Mouse (Mus musculus) embryonic facial prominence, embryonic 15.5 days (tissue): Measurements from ENCODE around the gene Smim20. TPM values are rescaled to one million over a fixed set of nuclear protein-coding genes. Genes with fewer than 3 reads are reported as not detected.

Experiments used
- ATAC-seq: fragments of 200-750 bp; cut with Nextera tagmentation; 2 replicates; pipeline ENCODE4 v1.8.0; 2017; ENCODE audit warnings: low read depth, moderate TSS enrichment; ENCODE audit not compliant: insufficient number of reproducible peaks, low FRiP score, low TSS enrichment
- H3K27ac ChIP-seq: fragments of 300-500 bp; sonication (generic); replicated peaks from 2 replicates; pipeline ENCODE4 v1.5.1; 2015; ENCODE audit warnings: mild to moderate bottlenecking, inconsistent platforms
- H3K27me3 ChIP-seq: fragments of 300-500 bp; sonication (generic); 2 replicates; pipeline ENCODE4 v1.6.1; 2015; ENCODE audit warnings: inconsistent platforms
- H3K36me3 ChIP-seq: fragments of 300-500 bp; sonication (generic); 2 replicates; pipeline ENCODE4 v1.6.1; 2015; ENCODE audit warnings: mild to moderate bottlenecking, inconsistent platforms
- H3K4me1 ChIP-seq: fragments of 300-500 bp; sonication (generic); 2 replicates; pipeline ENCODE4 v1.6.1; 2015; ENCODE audit warnings: inconsistent platforms
- H3K4me2 ChIP-seq: fragments of 300-500 bp; sonication (generic); replicated peaks from 2 replicates; pipeline ENCODE4 v1.6.1; 2015; ENCODE audit warnings: mild to moderate bottlenecking, inconsistent platforms
- H3K4me3 ChIP-seq: fragments of 300-500 bp; sonication (generic); replicated peaks from 2 replicates; pipeline ENCODE4 v1.5.1; 2015; ENCODE audit warnings: mild to moderate bottlenecking, inconsistent platforms
- H3K9ac ChIP-seq: fragments of 300-500 bp; sonication (generic); 2 replicates; pipeline ENCODE4 v1.6.1; 2015; ENCODE audit warnings: inconsistent platforms
- H3K9me3 ChIP-seq: fragments of 300-500 bp; sonication (generic); replicated peaks from 2 replicates; pipeline ENCODE4 v1.6.1; 2016; ENCODE audit warnings: inconsistent platforms
- WGBS: fragments of 180-500 bp; shearing (Covaris S2); methylation state at CpG from one replicate; pipeline ENCODE4 v1.1.7; 2015; 5-methylcytosine and 5-hydroxymethylcytosine counted together
- polyA plus RNA-seq: library from polyadenylated mRNA; unstranded; fragments of >200 nt; fragmentation: Nextera tagmentation; extraction: Ambion mirVana; gene quantifications from 2 replicates; pipeline ENCODE4 v1.2.1, GENCODE M21; 2015

Gene Smim20
- polyA plus RNA-seq, 1 experiment from 2014 or later = 84.1 TPM

DNA sequence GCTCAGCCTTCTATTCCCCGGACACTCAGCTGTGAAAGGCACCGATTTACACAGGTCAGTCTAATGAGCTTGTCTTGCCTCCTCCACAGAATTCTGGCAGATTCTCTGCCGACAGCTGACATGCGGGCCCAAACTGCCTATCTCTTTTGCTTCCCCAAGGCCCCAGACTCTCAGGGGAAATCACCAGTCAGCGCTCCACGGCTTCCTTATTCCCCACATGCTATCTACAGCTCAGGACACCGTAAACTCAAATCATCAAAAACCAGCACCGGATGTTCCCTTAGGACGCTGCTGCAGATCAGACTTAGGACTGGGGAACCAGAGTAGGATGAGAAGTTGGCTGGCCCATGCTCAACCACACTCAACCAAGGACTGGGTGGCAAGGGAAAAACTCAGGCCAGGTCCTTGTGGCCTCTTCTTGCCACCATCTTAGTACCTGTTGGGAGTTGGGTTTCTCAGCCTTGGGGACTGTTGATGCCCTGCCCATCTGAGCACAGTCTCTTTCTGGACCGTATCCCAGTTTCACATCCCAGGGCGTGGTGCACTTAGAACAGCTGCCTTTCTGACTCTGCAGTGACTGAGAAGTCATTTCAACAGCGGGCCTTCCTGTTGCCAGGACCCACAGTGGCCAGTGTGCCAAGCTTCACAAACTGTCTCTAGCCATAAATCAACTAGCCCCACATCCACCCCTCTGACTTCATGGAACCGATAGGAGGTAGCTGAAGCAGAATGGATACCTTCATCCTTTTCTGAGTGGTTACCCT, 47.7 kb downstream of the Smim20 start:
- H3K27ac ChIP-seq = no peak overlapping the region
- H3K27me3 ChIP-seq = no peaks in the 10 kb centered on the region
- H3K9ac ChIP-seq = no peak overlapping the region
- H3K9me3 ChIP-seq = no peaks in the 10 kb centered on the region
- no peaks in the 10 kb centered on the region for H3K4me1 ChIP-seq
- H3K4me2 ChIP-seq = no peak overlapping the region
- H3K4me3 ChIP-seq = no peak overlapping the region
- ATAC-seq = no peak
- H3K36me3 ChIP-seq = no peaks in the 10 kb centered on the region
- 87% methylated on average over 13 of the region's 13 CpGs for whole genome bisulfite sequencing

DNA sequence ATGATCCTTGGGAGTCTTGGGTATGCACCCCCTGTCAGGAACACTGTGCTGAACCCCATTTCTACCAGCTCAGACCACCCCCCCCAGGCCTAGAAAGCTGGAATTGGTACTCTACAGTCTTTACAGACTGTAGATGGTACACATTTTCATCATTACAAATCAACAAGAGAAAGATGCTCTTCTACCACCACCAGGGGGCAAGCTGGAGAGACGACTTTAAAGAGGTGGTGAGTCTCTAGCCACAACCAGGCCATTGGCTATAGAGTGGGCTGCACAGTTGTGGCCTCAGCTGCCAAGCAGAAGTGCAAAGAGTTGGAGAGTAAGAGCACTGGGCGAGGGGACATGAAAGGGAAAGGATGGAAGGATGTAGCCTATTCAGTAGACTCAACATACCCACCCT, 48.9 kb downstream of the Smim20 start:
- Histone ChIP-seq H3K36me3 (no peaks in the 10 kb centered on the region), H3K27me3 (no peaks in the 10 kb centered on the region), H3K4me1 (no peaks in the 10 kb centered on the region), H3K4me3 (no peak overlapping the region), H3K9me3 (no peaks in the 10 kb centered on the region), H3K4me2 (no peak overlapping the region), H3K27ac (no peak overlapping the region), H3K9ac (no peak overlapping the region)
- no peak for ATAC-seq
- 58% methylated on average over 2 of the region's 2 CpGs for WGBS

DNA sequence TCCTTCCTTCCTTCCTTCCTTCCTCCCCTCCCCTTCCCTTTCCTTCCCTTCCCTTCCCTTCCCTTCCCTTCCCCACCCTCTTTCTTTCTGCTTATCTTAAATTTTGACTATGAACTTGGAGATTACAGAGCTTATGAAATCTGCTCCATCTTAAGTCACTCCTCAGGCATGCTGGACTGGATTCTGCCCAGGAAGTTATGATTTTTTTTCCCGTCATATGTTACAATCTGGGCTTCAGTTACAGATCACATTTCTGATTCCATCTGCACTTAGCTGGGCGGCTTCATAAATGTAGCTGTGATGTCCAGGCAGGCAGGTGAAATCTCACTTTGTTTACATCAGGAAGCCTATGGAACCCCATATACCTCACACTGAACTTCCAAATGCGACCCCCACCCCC, 50.5 kb downstream of the Smim20 start:
- H3K4me3 ChIP-seq = no peak overlapping the region
- H3K27me3 ChIP-seq = no peaks in the 10 kb centered on the region
- no peak overlapping the region for H3K27ac ChIP-seq
- H3K4me2 ChIP-seq = no peak overlapping the region
- ATAC-seq = no peak
- H3K36me3 ChIP-seq = no peaks in the 10 kb centered on the region
- H3K9me3 ChIP-seq = no peaks in the 10 kb centered on the region
- 65% methylated on average over 3 of the region's 3 CpGs for WGBS
- H3K4me1 ChIP-seq = no peaks in the 10 kb centered on the region
- H3K9ac ChIP-seq = no peak overlapping the region

DNA sequence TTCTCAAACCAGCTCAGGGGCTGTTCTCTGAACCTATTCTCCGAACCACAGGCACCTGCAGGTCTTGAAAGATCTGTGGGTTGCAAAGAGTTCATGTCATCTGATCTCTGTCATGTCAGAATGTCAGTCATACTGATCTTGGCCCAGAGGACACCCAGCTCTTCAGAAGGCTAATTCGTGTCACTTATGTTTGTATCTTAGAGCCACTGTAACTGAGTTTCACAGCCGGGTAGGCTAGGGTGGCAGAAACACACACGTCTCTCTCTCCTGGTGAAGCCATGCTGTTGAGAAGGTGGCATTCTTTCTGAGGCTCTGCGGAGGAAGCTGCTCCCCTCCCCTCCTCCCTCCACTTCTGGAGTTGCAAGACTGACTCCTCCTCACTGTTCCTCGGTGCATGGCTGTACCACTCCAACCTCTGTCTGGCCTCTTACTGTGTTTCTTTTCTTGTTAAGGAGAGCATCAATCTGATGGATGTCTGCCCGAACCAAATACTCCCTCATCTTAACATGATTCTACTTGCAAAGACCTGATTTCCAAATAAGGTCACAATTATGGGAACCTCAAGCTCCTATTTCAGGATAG, 51.1 kb downstream of the Smim20 start:
- Histone ChIP-seq H3K27ac (no peak overlapping the region), H3K9ac (no peak overlapping the region), H3K9me3 (no peaks in the 10 kb centered on the region), H3K4me2 (no peak overlapping the region), H3K4me1 (no peaks in the 10 kb centered on the region), H3K27me3 (no peaks in the 10 kb centered on the region), H3K4me3 (no peak overlapping the region), H3K36me3 (no peaks in the 10 kb centered on the region)
- ATAC-seq = no peak
- WGBS = 64% methylated on average over 7 of the region's 7 CpGs

DNA sequence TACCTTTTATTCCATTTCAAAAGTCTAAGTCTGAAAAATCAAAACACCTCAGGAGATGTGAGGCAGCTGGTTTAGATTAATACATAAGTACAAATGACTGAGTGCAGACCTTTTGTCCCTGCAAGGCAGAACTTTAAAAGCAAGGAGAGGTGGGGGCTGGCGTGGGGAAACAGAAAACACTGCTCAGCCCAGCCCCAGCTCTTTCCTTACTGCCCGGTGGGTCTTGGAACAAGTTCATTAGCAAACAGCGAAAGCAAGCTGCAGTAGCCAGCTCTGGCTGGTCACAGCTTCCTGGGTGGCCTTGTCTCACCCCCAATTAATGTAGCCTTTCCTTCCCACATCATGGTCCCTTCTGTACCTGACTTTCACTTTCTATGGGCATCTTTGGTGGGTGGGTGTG, 53.4 kb downstream of the Smim20 start:
- no peak overlapping the region for H3K4me2 ChIP-seq
- 28% methylated on average over 3 of the region's 3 CpGs for WGBS
- no peak overlapping the region for H3K4me3 ChIP-seq
- no peaks in the 10 kb centered on the region for H3K4me1 ChIP-seq
- no peak overlapping the region for H3K9ac ChIP-seq
- H3K27me3 ChIP-seq = 0 out of 2 replicates have a peak, but pooled peaks cover 2% of the 10 kb centered on the region
- H3K27ac ChIP-seq = no peak overlapping the region
- no peak for ATAC-seq
- no peaks in the 10 kb centered on the region for H3K9me3 ChIP-seq
- H3K36me3 ChIP-seq = no peaks in the 10 kb centered on the region

DNA sequence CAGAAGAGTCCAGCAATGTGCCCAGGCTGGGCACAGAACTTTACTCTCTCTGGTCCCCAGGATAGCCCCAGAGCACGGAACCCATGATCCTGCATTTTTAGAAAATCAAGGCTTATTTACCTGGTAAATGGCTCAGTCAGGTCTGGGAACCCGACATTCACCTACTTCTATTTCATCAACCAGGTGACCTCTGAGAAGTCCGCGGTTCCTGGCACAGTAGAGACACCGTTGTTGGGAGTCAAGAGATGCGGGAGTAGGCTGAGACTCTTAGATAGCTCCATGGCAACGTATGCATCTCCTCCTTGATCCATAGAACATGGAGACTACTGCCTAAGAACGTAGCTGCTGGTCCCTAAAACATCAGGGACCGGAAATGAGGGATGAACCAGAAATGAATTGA, 55.0 kb downstream of the Smim20 start:
- Histone ChIP-seq H3K9ac (no peak overlapping the region), H3K36me3 (no peaks in the 10 kb centered on the region), H3K27ac (no peak overlapping the region), H3K9me3 (no peaks in the 10 kb centered on the region), H3K4me2 (no peak overlapping the region), H3K27me3 (peaks cover 2% of the 10 kb centered on the region; the same call in 1 of the 2 replicates), H3K4me1 (peaks cover 6% of the 10 kb centered on the region), H3K4me3 (no peak overlapping the region)
- whole genome bisulfite sequencing = 92% methylated on average over 9 of the region's 9 CpGs
- ATAC-seq = no peak

DNA sequence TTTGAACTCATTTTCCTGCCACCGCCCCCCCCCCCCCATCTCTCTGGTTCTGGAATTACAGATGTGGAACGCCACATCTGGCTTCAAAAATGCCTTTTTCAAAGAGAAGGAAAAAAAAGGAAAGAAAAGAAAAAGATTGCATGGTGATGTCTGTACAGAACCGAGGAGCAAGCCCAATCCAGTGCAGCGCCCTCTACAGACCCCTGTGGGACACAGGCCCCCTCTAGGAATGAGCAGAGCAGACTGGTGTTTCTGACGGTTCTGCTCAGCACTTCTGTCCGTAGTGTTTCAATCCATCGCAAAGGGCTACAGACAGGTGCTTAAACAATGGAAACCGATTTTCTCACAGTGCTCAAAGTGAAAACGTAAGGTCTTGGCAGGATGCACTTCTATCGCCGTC, 55.6 kb downstream of the Smim20 start:
- peaks cover 6% of the 10 kb centered on the region for H3K4me1 ChIP-seq
- no peak overlapping the region for H3K4me2 ChIP-seq
- no peak overlapping the region for H3K27ac ChIP-seq
- peaks cover 2% of the 10 kb centered on the region; the same call in 1 of the 2 replicates for H3K27me3 ChIP-seq
- no peaks in the 10 kb centered on the region for H3K36me3 ChIP-seq
- no peak overlapping the region for H3K9ac ChIP-seq
- H3K4me3 ChIP-seq = no peak overlapping the region
- 79% methylated on average over 11 of the region's 11 CpGs for WGBS
- no peaks in the 10 kb centered on the region for H3K9me3 ChIP-seq
- ATAC-seq = no peak

DNA sequence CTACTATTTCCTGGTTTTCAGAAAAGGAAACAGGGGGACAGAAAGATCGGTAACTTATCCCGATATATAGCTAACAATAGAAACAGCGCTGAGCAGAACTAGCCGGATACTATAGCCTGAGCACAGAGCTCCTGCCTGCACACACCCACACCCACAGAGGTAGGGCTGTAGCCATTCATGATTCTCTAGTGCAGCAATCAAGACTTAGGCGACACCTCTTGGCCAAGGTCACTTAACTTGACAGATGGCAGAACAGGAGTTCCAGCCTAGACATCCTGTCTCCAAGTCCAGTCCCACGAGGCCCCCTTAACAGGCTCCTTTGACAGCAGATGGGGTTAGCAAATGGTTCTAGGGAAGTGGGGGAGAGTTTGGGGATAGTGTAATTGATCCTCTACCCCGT, 56.2 kb downstream of the Smim20 start:
- Histone ChIP-seq H3K4me3 (no peak overlapping the region), H3K27ac (no peak overlapping the region), H3K9ac (no peak overlapping the region), H3K9me3 (no peaks in the 10 kb centered on the region), H3K36me3 (no peaks in the 10 kb centered on the region), H3K4me1 (peaks cover 6% of the 10 kb centered on the region), H3K27me3 (peaks cover 2% of the 10 kb centered on the region; the same call in 1 of the 2 replicates), H3K4me2 (no peak overlapping the region)
- ATAC-seq = no peak
- 61% methylated on average over 7 of the region's 7 CpGs for WGBS

DNA sequence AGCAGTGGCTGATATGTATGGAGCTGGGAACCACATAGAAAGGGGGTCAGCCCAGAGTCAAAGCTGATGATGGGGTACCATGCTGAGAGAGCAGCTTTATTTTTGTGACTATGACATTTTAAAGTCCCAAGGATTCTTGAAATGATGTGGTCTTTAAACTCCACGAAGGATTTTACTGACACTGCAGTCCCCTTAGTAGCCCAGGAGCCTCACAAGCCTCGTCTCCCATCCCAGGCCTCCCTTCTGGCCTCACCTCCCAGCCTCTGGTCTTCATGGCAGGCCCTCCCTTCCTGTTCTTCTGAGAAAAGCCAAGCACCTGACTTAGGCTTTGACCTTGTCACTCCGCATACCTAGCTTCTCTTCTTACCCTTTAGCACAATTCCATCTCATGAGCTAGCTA, 57.4 kb downstream of the Smim20 start:
- Histone ChIP-seq H3K9me3 (no peaks in the 10 kb centered on the region), H3K27ac (no peak overlapping the region), H3K4me1 (peaks cover 6% of the 10 kb centered on the region), H3K4me2 (no peak overlapping the region), H3K9ac (no peak overlapping the region), H3K4me3 (no peak overlapping the region), H3K27me3 (peaks cover 2% of the 10 kb centered on the region; the same call in 1 of the 2 replicates), H3K36me3 (no peaks in the 10 kb centered on the region)
- no peak for ATAC-seq
- WGBS = 68% methylated on average over 3 of the region's 3 CpGs

DNA sequence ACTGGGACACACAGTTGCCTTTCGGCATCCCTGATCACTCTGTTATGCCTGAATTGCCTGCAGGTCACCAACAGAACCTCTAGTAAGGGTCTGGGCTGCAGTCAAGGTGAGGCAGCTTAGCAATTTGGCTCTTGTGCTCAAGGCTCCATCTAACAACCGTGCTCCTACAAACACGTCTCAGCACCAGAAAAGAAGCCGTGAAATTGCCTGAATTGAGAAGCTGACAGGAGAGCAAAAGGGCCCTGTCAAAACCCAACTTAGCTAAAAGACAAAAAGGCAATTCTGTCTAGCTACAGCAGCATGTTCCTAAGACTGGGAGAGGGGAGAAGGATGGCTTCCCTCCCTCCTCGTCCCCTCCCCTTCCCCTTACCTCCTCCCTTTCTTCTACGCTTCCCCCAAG, 57.9 kb downstream of the Smim20 start:
- Histone ChIP-seq H3K4me3 (no peak overlapping the region), H3K27me3 (peaks cover 2% of the 10 kb centered on the region; the same call in 1 of the 2 replicates), H3K9ac (no peak overlapping the region), H3K4me1 (peaks cover 6% of the 10 kb centered on the region), H3K4me2 (no peak overlapping the region), H3K9me3 (no peaks in the 10 kb centered on the region), H3K27ac (no peak overlapping the region), H3K36me3 (no peaks in the 10 kb centered on the region)
- no peak for ATAC-seq
- 29% methylated on average over 6 of the region's 6 CpGs for WGBS

DNA sequence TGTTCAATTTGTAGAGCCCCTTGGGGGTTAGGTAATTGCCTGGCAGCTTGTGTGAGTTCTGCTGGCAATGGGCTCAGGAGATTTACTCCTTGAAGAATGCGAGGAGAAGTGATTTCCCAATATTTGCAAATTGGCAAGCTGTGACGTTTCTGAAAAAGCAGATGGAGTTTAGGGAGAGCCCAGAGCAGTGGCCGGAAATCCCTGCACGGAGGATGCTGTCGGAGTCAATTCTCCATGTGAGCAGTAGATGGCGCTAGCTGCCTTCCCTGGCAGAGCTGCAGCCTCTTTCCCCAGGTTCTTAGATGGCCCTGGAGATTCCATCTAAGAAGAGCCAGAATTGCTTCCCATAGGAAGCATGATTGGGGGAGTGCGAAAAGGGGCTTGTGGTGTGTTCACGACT, 59.1 kb downstream of the Smim20 start:
- Histone ChIP-seq H3K36me3 (no peaks in the 10 kb centered on the region), H3K4me3 (no peak overlapping the region), H3K9me3 (no peaks in the 10 kb centered on the region), H3K27ac (no peak overlapping the region), H3K4me1 (peaks cover 6% of the 10 kb centered on the region), H3K9ac (no peak overlapping the region), H3K4me2 (no peak overlapping the region), H3K27me3 (peaks cover 2% of the 10 kb centered on the region; the same call in 1 of the 2 replicates)
- WGBS = under 1% methylated on average over 8 of the region's 8 CpGs
- peak; percentile 27; the same call in 1 of the 2 replicates for ATAC-seq

DNA sequence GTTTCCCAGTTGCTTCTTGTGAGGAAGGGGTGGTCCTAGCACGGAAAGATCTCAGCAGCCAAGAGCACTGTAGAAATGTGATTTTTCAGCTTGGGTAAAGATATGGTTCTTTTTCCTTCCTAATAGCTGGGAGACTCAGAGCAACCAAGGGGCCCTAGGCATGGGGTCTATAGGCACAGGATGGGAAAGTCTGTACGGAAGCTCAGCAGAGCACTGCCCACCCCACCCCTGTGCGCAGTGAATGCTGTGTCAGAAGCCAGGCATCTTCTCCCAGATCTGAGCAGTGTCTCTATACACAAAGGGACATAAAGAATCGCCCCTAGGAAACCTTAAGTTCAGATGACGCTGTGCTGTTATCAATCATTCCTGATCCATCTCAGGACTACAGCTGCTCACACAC, 59.6 kb downstream of the Smim20 start:
- 65% methylated on average over 5 of the region's 5 CpGs for WGBS
- H3K36me3 ChIP-seq = no peaks in the 10 kb centered on the region
- ATAC-seq = no peak
- H3K9me3 ChIP-seq = no peaks in the 10 kb centered on the region
- no peak overlapping the region for H3K4me3 ChIP-seq
- peaks cover 6% of the 10 kb centered on the region for H3K4me1 ChIP-seq
- H3K27ac ChIP-seq = no peak overlapping the region
- peaks cover 2% of the 10 kb centered on the region; the same call in 1 of the 2 replicates for H3K27me3 ChIP-seq
- H3K4me2 ChIP-seq = no peak overlapping the region
- H3K9ac ChIP-seq = no peak overlapping the region
